Mouse (Mus musculus): Measurements from ENCODE around the gene Pir. TPM values are rescaled to one million over a fixed set of nuclear protein-coding genes. Genes with fewer than 3 reads are reported as not detected.

The Pir gene
- polyA plus RNA-seq, 1 experiment from 2014 or later, result 9.0 TPM

GRCm38 (mm10) chrX:164280918-164281647 is 11.9 kb downstream of the Pir start:
- 73% methylated on average over 7 of the region's 7 CpGs for WGBS
- Histone ChIP-seq H3K36me3 (no peaks in the 10 kb centered on the region), H3K9me3 (no peaks in the 10 kb centered on the region), H3K4me2 (no peak overlapping the region), H3K27ac (no peak overlapping the region), H3K27me3 (peaks cover 21% of the 10 kb centered on the region; the same call in 1 of the 2 replicates), H3K4me3 (no peak overlapping the region), H3K4me1 (no peaks in the 10 kb centered on the region), H3K9ac (no peak overlapping the region)
- no peak for ATAC-seq (ENCODE audit: insufficient number of reproducible peaks, insufficient read depth, low FRiP score, low TSS enrichment, low read depth)

- Histone ChIP-seq H3K4me1 (no peaks in the 10 kb centered on the region), H3K36me3 (no peaks in the 10 kb centered on the region), H3K4me3 (no peak overlapping the region), H3K9ac (no peak overlapping the region), H3K4me2 (no peak overlapping the region), H3K9me3 (no peaks in the 10 kb centered on the region), H3K27me3 (peaks cover 38% of the 10 kb centered on the region), H3K27ac (no peak overlapping the region)
- 80% methylated on average over 4 of the region's 4 CpGs for WGBS
- ATAC-seq (ENCODE audit: insufficient number of reproducible peaks, insufficient read depth, low FRiP score, low TSS enrichment, low read depth), result no peak
Measured at GRCm38 (mm10) chrX:164283808-164284207, 14.6 kb downstream of the Pir start.

GRCm38 (mm10) chrX:164287077-164287476 is 17.9 kb downstream of the Pir start:
- WGBS, result 68% methylated on average over 3 of the region's 3 CpGs
- no peaks in the 10 kb centered on the region for H3K4me1 ChIP-seq
- no peak overlapping the region for H3K4me2 ChIP-seq
- no peaks in the 10 kb centered on the region for H3K9me3 ChIP-seq
- no peaks in the 10 kb centered on the region for H3K36me3 ChIP-seq
- H3K27me3 ChIP-seq, result peaks cover 33% of the 10 kb centered on the region
- no peak for ATAC-seq (ENCODE audit: insufficient number of reproducible peaks, insufficient read depth, low FRiP score, low TSS enrichment, low read depth)
- no peak overlapping the region for H3K27ac ChIP-seq
- no peak overlapping the region for H3K4me3 ChIP-seq
- H3K9ac ChIP-seq, result no peak overlapping the region

- no peak overlapping the region for H3K9ac ChIP-seq
- H3K4me2 ChIP-seq, result no peak overlapping the region
- H3K4me3 ChIP-seq, result no peak overlapping the region
- no peak for ATAC-seq (ENCODE audit: insufficient number of reproducible peaks, insufficient read depth, low FRiP score, low TSS enrichment, low read depth)
- no peaks in the 10 kb centered on the region for H3K36me3 ChIP-seq
- H3K4me1 ChIP-seq, result no peaks in the 10 kb centered on the region
- H3K27ac ChIP-seq, result no peak overlapping the region
- peaks cover 29% of the 10 kb centered on the region for H3K27me3 ChIP-seq
- no peaks in the 10 kb centered on the region for H3K9me3 ChIP-seq
- WGBS, result 23% methylated on average over 5 of the region's 5 CpGs
Measured at GRCm38 (mm10) chrX:164291147-164291546, 22.0 kb downstream of the Pir start.

GRCm38 (mm10) chrX:164306250-164306649 is 37.1 kb downstream of the Pir start:
- Histone ChIP-seq H3K9me3 (no peaks in the 10 kb centered on the region), H3K9ac (no peak overlapping the region), H3K36me3 (no peaks in the 10 kb centered on the region), H3K27ac (no peak overlapping the region), H3K4me1 (no peaks in the 10 kb centered on the region), H3K27me3 (peaks cover 11% of the 10 kb centered on the region; the same call in 1 of the 2 replicates), H3K4me2 (no peak overlapping the region), H3K4me3 (no peak overlapping the region)
- 72% methylated on average over 2 of the region's 2 CpGs for WGBS
- no peak for ATAC-seq (ENCODE audit: insufficient number of reproducible peaks, insufficient read depth, low FRiP score, low TSS enrichment, low read depth)

- Histone ChIP-seq H3K4me3 (no peak overlapping the region), H3K4me1 (no peaks in the 10 kb centered on the region), H3K27ac (no peak overlapping the region), H3K9ac (no peak overlapping the region), H3K27me3 (peaks cover 22% of the 10 kb centered on the region), H3K4me2 (no peak overlapping the region), H3K9me3 (no peaks in the 10 kb centered on the region), H3K36me3 (no peaks in the 10 kb centered on the region)
- WGBS, result 35% methylated on average over 1 of the region's 1 CpGs
- no peak for ATAC-seq (ENCODE audit: insufficient number of reproducible peaks, insufficient read depth, low FRiP score, low TSS enrichment, low read depth)
Measured at GRCm38 (mm10) chrX:164313876-164314275, 44.7 kb downstream of the Pir start.

GRCm38 (mm10) chrX:164318554-164318953 is 49.4 kb downstream of the Pir start:
- H3K9ac ChIP-seq, result no peak overlapping the region
- H3K27ac ChIP-seq, result no peak overlapping the region
- no peak overlapping the region for H3K4me2 ChIP-seq
- WGBS, result 85% methylated on average over 4 of the region's 4 CpGs
- peaks cover 21% of the 10 kb centered on the region for H3K27me3 ChIP-seq
- H3K4me1 ChIP-seq, result 0 out of 2 replicates have a peak, but pooled peaks cover 3% of the 10 kb centered on the region
- no peaks in the 10 kb centered on the region for H3K9me3 ChIP-seq
- ATAC-seq (ENCODE audit: insufficient number of reproducible peaks, insufficient read depth, low FRiP score, low TSS enrichment, low read depth), result no peak
- no peak overlapping the region for H3K4me3 ChIP-seq
- H3K36me3 ChIP-seq, result no peaks in the 10 kb centered on the region

- peaks cover 22% of the 10 kb centered on the region for H3K27me3 ChIP-seq
- ATAC-seq (ENCODE audit: insufficient number of reproducible peaks, insufficient read depth, low FRiP score, low TSS enrichment, low read depth), result no peak
- no peaks in the 10 kb centered on the region for H3K9me3 ChIP-seq
- no peak overlapping the region for H3K9ac ChIP-seq
- WGBS, result 90% methylated on average over 3 of the region's 3 CpGs
- 0 out of 2 replicates have a peak, but pooled peaks cover 3% of the 10 kb centered on the region for H3K4me1 ChIP-seq
- no peak overlapping the region for H3K4me2 ChIP-seq
- H3K4me3 ChIP-seq, result no peak overlapping the region
- no peaks in the 10 kb centered on the region for H3K36me3 ChIP-seq
- no peak overlapping the region for H3K27ac ChIP-seq
Measured at GRCm38 (mm10) chrX:164320031-164320430, 50.9 kb downstream of the Pir start.

GRCm38 (mm10) chrX:164322492-164322891 is 53.3 kb downstream of the Pir start:
- Histone ChIP-seq H3K27ac (no peak overlapping the region), H3K9me3 (no peaks in the 10 kb centered on the region), H3K27me3 (peaks cover 24% of the 10 kb centered on the region), H3K4me2 (no peak overlapping the region), H3K36me3 (no peaks in the 10 kb centered on the region), H3K4me3 (no peak overlapping the region), H3K4me1 (0 out of 2 replicates have a peak, but pooled peaks cover 3% of the 10 kb centered on the region), H3K9ac (no peak overlapping the region)
- no peak for ATAC-seq (ENCODE audit: insufficient number of reproducible peaks, insufficient read depth, low FRiP score, low TSS enrichment, low read depth)
- 71% methylated on average over 5 of the region's 5 CpGs for WGBS

- Histone ChIP-seq H3K4me3 (no peak overlapping the region), H3K27ac (no peak overlapping the region), H3K4me1 (0 out of 2 replicates have a peak, but pooled peaks cover 3% of the 10 kb centered on the region), H3K27me3 (peaks cover 24% of the 10 kb centered on the region), H3K9me3 (no peaks in the 10 kb centered on the region), H3K9ac (no peak overlapping the region), H3K36me3 (no peaks in the 10 kb centered on the region), H3K4me2 (no peak overlapping the region)
- WGBS, result 38% methylated on average over 4 of the region's 4 CpGs
- no peak for ATAC-seq (ENCODE audit: insufficient number of reproducible peaks, insufficient read depth, low FRiP score, low TSS enrichment, low read depth)
Measured at GRCm38 (mm10) chrX:164323391-164323913, 54.3 kb downstream of the Pir start.

- Histone ChIP-seq H3K4me2 (no peak overlapping the region), H3K9ac (no peak overlapping the region), H3K4me1 (no peaks in the 10 kb centered on the region), H3K4me3 (no peak overlapping the region), H3K27me3 (0 out of 2 replicates have a peak, but pooled peaks cover 4% of the 10 kb centered on the region), H3K27ac (no peak overlapping the region), H3K36me3 (no peaks in the 10 kb centered on the region), H3K9me3 (no peaks in the 10 kb centered on the region)
- 78% methylated on average over 2 of the region's 2 CpGs for WGBS
- ATAC-seq (ENCODE audit: insufficient number of reproducible peaks, insufficient read depth, low FRiP score, low TSS enrichment, low read depth), result no peak
Measured at GRCm38 (mm10) chrX:164330351-164330750, 61.2 kb downstream of the Pir start.

GRCm38 (mm10) chrX:164330766-164331165 is 61.6 kb downstream of the Pir start:
- no peaks in the 10 kb centered on the region for H3K9me3 ChIP-seq
- no peaks in the 10 kb centered on the region for H3K4me1 ChIP-seq
- no peaks in the 10 kb centered on the region for H3K36me3 ChIP-seq
- H3K27ac ChIP-seq, result no peak overlapping the region
- H3K4me2 ChIP-seq, result no peak overlapping the region
- no peak overlapping the region for H3K9ac ChIP-seq
- H3K4me3 ChIP-seq, result no peak overlapping the region
- no peak for ATAC-seq (ENCODE audit: insufficient number of reproducible peaks, insufficient read depth, low FRiP score, low TSS enrichment, low read depth)
- H3K27me3 ChIP-seq, result 0 out of 2 replicates have a peak, but pooled peaks cover 4% of the 10 kb centered on the region
- 41% methylated on average over 3 of the region's 3 CpGs for WGBS
